Mouse (Mus musculus) cerebellum, adult 9-10 months (tissue): ENCODE results near the gene Tnr.
"Not testable (repeated sequence)": the region's sequence is repeated elsewhere in the genome, so short reads cannot be mapped to it uniquely, and the experiment has no call there.

Experiments
- DNase-seq: peaks from one replicate; pipeline ENCODE4 v3.0.0; 2022

Tnr gene

GRCm38 (mm10) chr1:159889012-159889765, 365.6 kb downstream of the Tnr start:
- DNase-seq, result no peak

GRCm38 (mm10) chr1:159890524-159890923, 367.0 kb downstream of the Tnr start:
- DNase-seq, result no peak

GRCm38 (mm10) chr1:159895094-159895493, 371.5 kb downstream of the Tnr start:
- no peak for DNase-seq

- no peak for DNase-seq
These were observed 376.4 kb downstream of the Tnr start for GRCm38 (mm10) chr1:159899991-159900390.

GRCm38 (mm10) chr1:159900639-159901038, 377.1 kb downstream of the Tnr start:
- DNase-seq, result no peak

- DNase-seq, result no peak
These were observed 378.0 kb downstream of the Tnr start for GRCm38 (mm10) chr1:159901366-159902119.

GRCm38 (mm10) chr1:159902120-159902497, 378.5 kb downstream of the Tnr start:
- no peak for DNase-seq

- DNase-seq, result peak; percentile 24
These were observed 387.4 kb downstream of the Tnr start for GRCm38 (mm10) chr1:159911006-159911405.

- DNase-seq, result no peak
These were observed 391.2 kb downstream of the Tnr start for GRCm38 (mm10) chr1:159914726-159915125.

- DNase-seq, result no peak
These were observed 397.0 kb downstream of the Tnr start for GRCm38 (mm10) chr1:159920571-159920970.

GRCm38 (mm10) chr1:159923010-159923409, 399.4 kb downstream of the Tnr start:
- DNase-seq, result no peak

GRCm38 (mm10) chr1:159924105-159924504, 400.5 kb downstream of the Tnr start:
- DNase-seq, result no peak

GRCm38 (mm10) chr1:159924684-159925083, 401.1 kb downstream of the Tnr start:
- no peak for DNase-seq

- no peak for DNase-seq
These were observed 405.2 kb downstream of the Tnr start for GRCm38 (mm10) chr1:159928681-159929335.

GRCm38 (mm10) chr1:159932092-159932491, 408.5 kb downstream of the Tnr start:
- DNase-seq, result peak; percentile 6

- no peak for DNase-seq
These were observed 409.0 kb downstream of the Tnr start for GRCm38 (mm10) chr1:159932598-159932997.

- no peak for DNase-seq
These were observed 414.9 kb downstream of the Tnr start for GRCm38 (mm10) chr1:159938449-159938848.

- peak; percentile 19 for DNase-seq
These were observed 415.8 kb downstream of the Tnr start for GRCm38 (mm10) chr1:159939335-159939734.

GRCm38 (mm10) chr1:159953526-159953925, 430.0 kb downstream of the Tnr start:
- DNase-seq, result no peak

GRCm38 (mm10) chr1:159963351-159963750, 439.8 kb downstream of the Tnr start:
- DNase-seq, result no peak

GRCm38 (mm10) chr1:159966286-159966685, 442.7 kb downstream of the Tnr start:
- DNase-seq, result not testable (repeated sequence)

- DNase-seq, result no peak
These were observed 444.8 kb downstream of the Tnr start for GRCm38 (mm10) chr1:159968395-159968794.

- DNase-seq, result no peak
These were observed 454.2 kb downstream of the Tnr start for GRCm38 (mm10) chr1:159977786-159978185.

- DNase-seq, result no peak
These were observed 455.5 kb downstream of the Tnr start for GRCm38 (mm10) chr1:159979096-159979495.
